Mouse (Mus musculus): ENCODE results near the gene Zc3hc1. TPM values are rescaled to one million over a fixed set of nuclear protein-coding genes. Genes with fewer than 3 reads are reported as not detected.
A peak's percentile ranks its signal among the peaks of the same experiment; 100 is the strongest.
"Not testable (repeated sequence)": the region's sequence is repeated elsewhere in the genome, so short reads cannot be mapped to it uniquely, and the experiment has no call there.

The Zc3hc1 gene
- polyA plus RNA-seq, 1 experiment from 2014 or later = 69.4 TPM

DNA sequence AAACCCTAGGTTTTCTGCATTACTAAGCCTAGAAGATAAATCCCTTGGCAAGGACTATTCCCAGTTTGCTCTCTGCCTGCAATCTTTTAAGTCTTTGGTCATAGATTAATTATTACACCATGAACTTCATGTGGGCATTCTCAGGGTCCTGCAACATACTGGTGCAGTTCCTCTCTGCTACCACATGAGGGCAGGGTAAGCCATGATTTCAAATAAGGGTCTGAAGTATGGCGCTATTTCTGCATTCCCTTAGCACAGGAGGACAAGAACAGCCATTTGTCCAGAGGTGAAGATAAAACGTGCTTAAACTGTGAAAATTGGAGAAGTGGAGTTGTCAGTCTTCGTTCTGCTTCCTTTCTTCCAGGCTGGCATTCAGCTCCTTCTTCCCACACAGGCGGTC is 12.6 kb upstream of the Zc3hc1 start:
- Histone ChIP-seq H3K27ac (0 out of 2 replicates have a peak overlapping the region, but pooled peaks have one; percentile 41), H3K4me1 (peaks cover 25% of the 10 kb centered on the region), H3K4me2 (peak overlapping the region; percentile 58), H3K36me3 (peaks cover 8% of the 10 kb centered on the region), H3K27me3 (no peaks in the 10 kb centered on the region), H3K9ac (peak overlapping the region; percentile 33; the same call in 1 of the 2 replicates), H3K4me3 (replicated peaks) (peak overlapping the region; percentile 31), H3K9me3 (replicated peaks) (no peaks in the 10 kb centered on the region)
- WGBS = 18% methylated on average over 4 of the region's 4 CpGs
- no peak for ATAC-seq (replicated peaks; ENCODE audit: low FRiP score)

DNA sequence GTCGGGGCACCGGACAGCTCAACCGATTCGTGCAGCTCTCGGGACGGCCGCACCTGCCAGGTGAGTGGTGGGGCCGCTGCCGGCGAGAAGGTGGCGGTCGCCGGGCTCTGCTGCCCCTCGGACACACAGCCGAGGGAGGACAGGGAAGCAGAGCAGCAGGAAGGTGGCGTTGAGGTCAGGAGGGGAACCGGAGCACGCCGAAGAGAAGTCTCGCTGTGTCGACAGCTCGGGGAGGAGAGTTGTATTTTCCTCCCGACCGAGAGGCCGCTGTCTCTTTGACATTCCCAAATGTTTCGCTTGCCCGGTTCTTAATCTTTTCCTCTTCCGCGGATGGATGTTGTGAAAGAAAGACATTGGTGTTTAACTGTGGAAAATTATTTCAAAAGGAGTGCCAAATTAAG is 11.3 kb upstream of the Zc3hc1 start:
- Histone ChIP-seq H3K4me3 (replicated peaks) (peak overlapping the region; percentile 83), H3K9ac (peak overlapping the region; percentile 92), H3K9me3 (replicated peaks) (no peaks in the 10 kb centered on the region), H3K4me2 (peak overlapping the region; percentile 59), H3K36me3 (peaks cover 8% of the 10 kb centered on the region), H3K27me3 (no peaks in the 10 kb centered on the region), H3K4me1 (peaks cover 25% of the 10 kb centered on the region), H3K27ac (peak overlapping the region; percentile 96)
- ATAC-seq (replicated peaks; ENCODE audit: low FRiP score) = peak; percentile 37
- under 1% methylated on average over 29 of the region's 29 CpGs for WGBS

DNA sequence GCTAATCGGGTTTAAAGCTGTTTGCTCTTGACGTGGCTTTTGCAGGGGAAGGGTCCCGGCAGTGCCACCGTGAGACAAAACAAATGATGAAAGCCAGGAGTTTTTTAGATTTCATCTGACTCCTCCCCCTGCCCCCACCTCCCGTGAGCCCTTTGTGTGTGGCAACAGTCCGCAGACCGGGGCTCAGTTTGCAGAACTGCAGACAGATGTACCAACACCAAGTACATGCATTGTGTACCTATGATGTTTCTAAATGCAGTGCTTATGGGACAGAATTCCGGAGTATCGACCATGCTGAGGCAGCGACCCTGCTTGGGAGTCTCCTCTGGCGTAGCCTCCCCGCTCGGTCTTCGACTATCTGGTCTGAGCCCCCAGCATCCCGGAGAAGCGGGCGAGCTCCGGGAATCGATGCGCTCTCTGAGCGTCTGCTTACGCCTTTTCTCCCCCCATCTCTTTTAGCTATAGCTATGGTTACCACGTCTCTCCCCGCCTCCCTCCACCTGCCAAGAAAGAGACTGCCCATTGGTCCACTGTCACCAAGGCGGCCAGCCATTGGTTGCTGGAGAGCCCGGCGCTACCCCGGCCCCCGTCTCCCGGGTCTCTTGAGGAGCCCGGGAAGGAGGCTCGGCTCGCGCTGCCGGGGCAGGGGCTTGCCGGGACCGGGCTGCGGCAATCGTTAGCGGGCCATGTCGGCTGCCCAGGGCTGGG is 10.6 kb upstream of the Zc3hc1 start, which contains the start of gene Klhdc10:
Gene Klhdc10, plus strand, starts transcription at position 561 of the 708 bp plus-strand sequence.
- H3K4me1 ChIP-seq = peaks cover 25% of the 10 kb centered on the region
- peaks cover 4% of the 10 kb centered on the region; the same call in 1 of the 2 replicates for H3K36me3 ChIP-seq
- peak within 1 kb of the TSS; percentile 96 for H3K27ac ChIP-seq
- H3K27me3 ChIP-seq = no peaks in the 10 kb centered on the region
- H3K4me2 ChIP-seq = peak within 1 kb of the TSS; percentile 59
- ATAC-seq (replicated peaks; ENCODE audit: low FRiP score) = peak; percentile 100
- no peaks in the 10 kb centered on the region for H3K9me3 ChIP-seq (replicated peaks)
- under 1% methylated on average over 41 of the region's 41 CpGs for WGBS
- peak within 1 kb of the TSS; percentile 92 for H3K9ac ChIP-seq
- H3K4me3 ChIP-seq (replicated peaks) = peak within 1 kb of the TSS; percentile 83

DNA sequence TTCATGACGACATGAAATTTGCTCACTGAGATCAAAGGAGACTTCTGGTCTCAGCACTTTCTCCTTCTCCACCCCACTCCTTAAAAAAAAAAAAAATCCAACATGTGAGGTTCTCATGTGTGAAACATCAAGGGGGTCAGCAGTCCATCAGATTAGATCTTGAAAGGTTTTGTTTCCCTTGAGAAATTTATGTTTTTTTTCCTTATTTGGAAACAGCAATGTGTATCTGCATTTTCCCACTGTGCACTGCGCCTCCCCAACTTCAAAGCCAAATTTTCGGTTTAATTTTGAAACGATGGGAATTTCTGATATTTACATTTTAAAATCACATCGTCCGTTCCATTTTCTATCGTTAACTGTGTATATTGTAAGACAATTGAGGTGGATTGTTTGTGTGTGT is 9.9 kb upstream of the Zc3hc1 start:
- Histone ChIP-seq H3K9me3 (replicated peaks) (no peaks in the 10 kb centered on the region), H3K36me3 (peaks cover 4% of the 10 kb centered on the region; the same call in 1 of the 2 replicates), H3K27ac (peak overlapping the region; percentile 96), H3K4me3 (replicated peaks) (peak overlapping the region; percentile 83), H3K27me3 (no peaks in the 10 kb centered on the region), H3K4me2 (peak overlapping the region; percentile 58), H3K4me1 (peaks cover 25% of the 10 kb centered on the region), H3K9ac (peak overlapping the region; percentile 45)
- ATAC-seq (replicated peaks; ENCODE audit: low FRiP score) = no peak
- 5% methylated on average over 7 of the region's 7 CpGs for whole genome bisulfite sequencing

DNA sequence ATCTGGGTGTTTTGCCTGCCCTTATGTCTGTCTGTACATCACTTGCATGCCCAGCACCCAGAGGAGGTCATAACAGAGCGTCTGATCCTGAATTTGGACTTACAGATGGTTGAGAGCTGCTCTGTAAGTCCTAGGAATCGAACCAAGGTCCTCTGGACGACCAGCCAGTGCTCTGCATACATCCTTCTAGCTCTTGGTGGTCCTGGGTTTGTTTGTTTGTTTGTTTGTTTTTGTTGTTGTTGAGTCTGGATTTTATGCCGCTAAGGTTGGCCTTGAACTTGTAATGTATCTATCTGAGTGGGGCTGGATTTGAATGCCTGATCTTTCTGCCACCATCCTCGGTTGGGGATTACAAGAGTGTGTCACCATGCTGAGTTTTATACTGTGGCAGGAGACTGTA is 9.3 kb upstream of the Zc3hc1 start:
- Histone ChIP-seq H3K27ac (peak overlapping the region; percentile 96), H3K9ac (no peak overlapping the region; the same call in 1 of the 2 replicates), H3K36me3 (peaks cover 4% of the 10 kb centered on the region; the same call in 1 of the 2 replicates), H3K4me3 (replicated peaks) (peak overlapping the region; percentile 83; the same call in 1 of the 2 replicates), H3K27me3 (no peaks in the 10 kb centered on the region), H3K4me2 (no peak overlapping the region), H3K4me1 (peaks cover 25% of the 10 kb centered on the region), H3K9me3 (replicated peaks) (no peaks in the 10 kb centered on the region)
- no peak for ATAC-seq (replicated peaks; ENCODE audit: low FRiP score)
- WGBS = 76% methylated on average over 5 of the region's 5 CpGs

DNA sequence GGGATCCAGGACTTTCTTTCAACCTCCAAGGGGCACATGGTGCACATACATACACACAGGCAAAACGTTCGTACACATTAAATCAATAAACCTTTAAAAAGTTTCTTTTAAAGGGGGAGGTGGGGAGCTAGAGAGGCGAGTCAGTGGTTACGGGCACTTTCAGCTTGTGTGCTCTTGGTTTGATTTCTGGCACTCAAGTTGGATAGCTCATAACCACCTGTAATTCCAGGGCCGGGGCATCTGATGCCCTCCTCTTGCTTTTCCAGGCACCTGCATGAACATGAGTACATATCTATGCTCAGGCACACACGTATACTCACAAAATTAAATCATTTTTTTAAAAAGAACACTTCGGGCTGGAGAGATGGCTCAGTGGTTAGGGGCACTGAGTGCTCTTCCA is 1.2 kb upstream of the Zc3hc1 start:
- no peak overlapping the region for H3K4me2 ChIP-seq
- peaks cover 7% of the 10 kb centered on the region; the same call in 1 of the 2 replicates for H3K4me1 ChIP-seq
- H3K4me3 ChIP-seq (replicated peaks) = no peak overlapping the region
- H3K36me3 ChIP-seq = peaks cover 6% of the 10 kb centered on the region
- no peak overlapping the region for H3K27ac ChIP-seq
- H3K9ac ChIP-seq = no peak overlapping the region
- WGBS = 92% methylated on average over 7 of the region's 7 CpGs
- no peak for ATAC-seq (replicated peaks; ENCODE audit: low FRiP score)
- no peaks in the 10 kb centered on the region for H3K27me3 ChIP-seq
- no peaks in the 10 kb centered on the region for H3K9me3 ChIP-seq (replicated peaks)

DNA sequence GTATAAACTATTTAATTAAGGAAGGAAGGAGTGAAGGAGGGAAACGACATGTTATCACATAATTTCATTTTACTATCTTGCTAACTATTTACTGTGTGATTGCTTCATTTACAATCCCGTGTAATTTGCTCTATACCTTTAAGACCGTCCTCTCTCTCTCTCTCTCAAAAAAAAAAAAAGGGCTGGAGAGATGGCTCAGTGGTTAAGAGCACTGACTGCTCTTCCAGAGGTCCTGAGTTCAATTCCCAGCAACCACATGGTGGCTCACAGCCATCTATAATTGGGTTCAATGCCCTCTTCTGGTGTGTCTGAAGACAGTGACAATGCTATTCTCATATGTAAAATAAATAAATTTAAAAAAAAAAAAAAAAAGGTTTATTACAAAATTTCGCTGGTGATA is 557 bp downstream of the Zc3hc1 start:
- Histone ChIP-seq H3K4me3 (replicated peaks) (peak overlapping the region; percentile 81), H3K4me2 (peak overlapping the region; percentile 56), H3K36me3 (peaks cover 23% of the 10 kb centered on the region), H3K9ac (peak overlapping the region; percentile 65; the same call in 1 of the 2 replicates)
- not testable (repeated sequence) for H3K27me3 ChIP-seq; H3K4me1 ChIP-seq; ATAC-seq (replicated peaks; ENCODE audit: low FRiP score); H3K27ac ChIP-seq; H3K9me3 ChIP-seq (replicated peaks)
- 21% methylated on average over 4 of the region's 4 CpGs for WGBS

DNA sequence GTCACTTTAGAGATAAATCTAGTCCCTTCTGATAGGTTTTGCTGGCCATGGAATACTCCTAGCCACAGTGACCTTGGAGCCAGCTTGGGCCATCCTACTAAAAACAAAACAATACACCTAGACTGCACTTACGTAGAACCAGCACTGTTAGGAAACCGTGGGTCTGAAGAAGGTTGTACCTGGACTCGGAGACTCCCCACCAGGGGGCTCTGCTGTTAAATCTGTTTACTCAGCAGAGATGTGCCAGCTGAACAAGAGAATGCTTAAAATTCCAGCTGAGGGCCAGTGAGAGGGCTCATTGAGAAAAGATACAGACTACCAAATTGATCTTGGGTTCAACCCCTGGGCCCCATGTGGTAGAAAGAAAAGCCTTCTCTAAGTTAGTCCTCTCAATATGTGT is 9.7 kb downstream of the Zc3hc1 start:
- Histone ChIP-seq H3K4me3 (replicated peaks) (no peak overlapping the region), H3K27ac (no peak overlapping the region), H3K4me2 (no peak overlapping the region), H3K27me3 (no peaks in the 10 kb centered on the region), H3K36me3 (peaks cover 94% of the 10 kb centered on the region), H3K9ac (no peak overlapping the region), H3K9me3 (replicated peaks) (no peaks in the 10 kb centered on the region), H3K4me1 (no peaks in the 10 kb centered on the region)
- no peak for ATAC-seq (replicated peaks; ENCODE audit: low FRiP score)
- WGBS = 66% methylated on average over 3 of the region's 3 CpGs

DNA sequence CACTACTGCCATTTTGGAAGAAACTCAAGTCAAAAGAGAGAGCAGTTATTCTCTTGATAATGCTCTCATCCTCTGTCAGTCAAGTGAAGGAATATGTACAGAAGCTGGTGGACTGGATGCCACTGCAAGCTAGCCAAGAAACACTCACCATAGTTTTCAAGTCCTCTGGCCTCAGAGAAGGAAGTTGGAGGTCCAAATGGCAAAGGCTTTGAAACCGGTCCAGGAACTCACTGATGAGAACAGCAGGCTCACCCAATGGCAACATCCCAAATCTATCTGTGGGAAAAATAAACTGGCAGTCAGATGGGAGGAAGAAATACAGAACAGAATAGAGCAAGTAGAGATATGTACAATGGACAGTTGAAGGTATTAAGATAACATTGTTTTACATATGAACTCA is 15.0 kb downstream of the Zc3hc1 start:
- 79% methylated on average over 1 of the region's 1 CpGs for WGBS

DNA sequence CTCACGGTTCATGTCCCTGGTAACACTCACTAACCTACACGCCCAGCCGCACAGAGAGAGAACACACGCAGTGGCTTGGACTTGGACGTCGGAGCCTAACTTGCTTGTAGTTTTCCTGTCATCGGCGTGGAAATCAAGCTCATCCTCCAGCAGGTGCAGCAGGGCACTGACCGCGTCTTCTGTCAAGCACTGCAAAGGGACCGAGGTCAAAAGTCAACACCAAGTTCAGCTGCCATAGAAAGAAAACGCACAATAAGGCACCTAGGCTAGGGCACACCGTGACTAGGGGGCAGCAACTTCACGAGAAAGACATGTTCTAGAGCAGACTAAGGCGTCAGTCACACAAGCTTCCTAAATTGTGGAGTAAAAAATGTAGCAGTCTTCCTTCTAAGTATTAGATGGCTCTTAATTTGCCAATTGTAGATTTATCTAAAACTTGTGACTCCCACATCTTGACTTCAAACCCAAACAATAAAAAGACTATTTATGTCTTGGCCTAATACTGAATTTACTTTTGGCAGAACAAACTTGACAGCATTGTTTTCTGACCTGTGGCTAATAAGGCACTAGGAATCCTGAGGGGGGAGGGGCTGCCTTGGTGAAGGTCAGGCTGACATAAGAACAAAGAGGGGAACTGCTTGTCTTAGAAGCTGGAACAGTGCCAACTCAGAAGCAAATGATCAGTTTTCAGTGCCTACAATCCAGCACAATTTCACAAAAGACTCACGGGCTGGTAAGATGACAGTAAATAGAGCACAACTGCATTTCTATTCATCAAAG is 15.9 kb downstream of the Zc3hc1 start:
- no peak overlapping the region for H3K4me2 ChIP-seq
- H3K4me3 ChIP-seq (replicated peaks) = no peak overlapping the region
- no peaks in the 10 kb centered on the region for H3K9me3 ChIP-seq (replicated peaks)
- H3K36me3 ChIP-seq = peaks cover 96% of the 10 kb centered on the region
- H3K9ac ChIP-seq = no peak overlapping the region
- 0 out of 2 replicates have a peak, but pooled peaks cover 3% of the 10 kb centered on the region for H3K4me1 ChIP-seq
- H3K27ac ChIP-seq = peak overlapping the region; percentile 48
- WGBS = 81% methylated on average over 16 of the region's 16 CpGs
- H3K27me3 ChIP-seq = no peaks in the 10 kb centered on the region
- ATAC-seq (replicated peaks; ENCODE audit: low FRiP score) = no peak

More for the DNA sequence above, 15.0 kb downstream of the Zc3hc1 start:
- Histone ChIP-seq H3K36me3 (peaks cover 96% of the 10 kb centered on the region), H3K9me3 (replicated peaks) (no peaks in the 10 kb centered on the region), H3K4me2 (no peak overlapping the region), H3K4me1 (0 out of 2 replicates have a peak, but pooled peaks cover 3% of the 10 kb centered on the region), H3K9ac (no peak overlapping the region), H3K27me3 (no peaks in the 10 kb centered on the region), H3K27ac (0 out of 2 replicates have a peak overlapping the region, but pooled peaks have one; percentile 14), H3K4me3 (replicated peaks) (no peak overlapping the region)
- no peak for ATAC-seq (replicated peaks; ENCODE audit: low FRiP score)

DNA sequence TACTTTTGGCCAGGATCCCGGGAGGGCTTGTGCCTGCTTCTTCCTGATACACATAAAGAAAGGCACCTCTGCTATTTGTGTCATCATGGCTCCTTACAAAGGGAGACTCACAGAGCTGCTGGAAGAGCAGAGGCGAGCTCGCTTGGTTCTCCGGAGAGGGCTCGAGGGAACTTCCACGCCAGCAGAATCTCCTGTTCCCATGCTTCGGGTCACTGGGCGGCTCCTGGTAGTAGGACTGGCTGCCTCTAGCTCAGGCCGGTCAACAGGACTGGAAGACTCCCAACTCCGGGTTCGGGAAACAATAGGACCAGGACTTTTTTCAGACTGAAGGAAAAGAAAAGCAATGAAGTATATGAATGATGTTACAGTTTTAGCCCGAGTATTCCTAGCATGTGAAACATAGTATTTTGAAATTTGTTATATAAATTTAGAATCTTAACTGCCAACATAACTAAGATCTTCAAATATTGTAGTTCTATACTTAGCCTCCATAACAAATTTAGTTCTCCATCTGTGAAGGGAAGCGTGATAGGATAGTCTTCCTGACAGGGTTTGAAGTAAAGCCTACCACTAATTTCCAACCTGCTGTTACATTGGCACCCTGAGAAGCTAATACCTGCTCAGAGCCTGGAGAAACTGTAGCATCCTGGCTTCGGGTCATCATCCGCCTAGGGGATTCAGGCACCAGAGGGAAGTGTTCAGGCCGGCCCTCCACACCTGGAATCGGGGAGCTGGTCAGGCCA is 18.0 kb downstream of the Zc3hc1 start:
- no peak overlapping the region for H3K4me2 ChIP-seq
- H3K4me1 ChIP-seq = 0 out of 2 replicates have a peak, but pooled peaks cover 3% of the 10 kb centered on the region
- H3K9me3 ChIP-seq (replicated peaks) = no peaks in the 10 kb centered on the region
- H3K27ac ChIP-seq = no peak overlapping the region
- ATAC-seq (replicated peaks; ENCODE audit: low FRiP score) = no peak
- no peaks in the 10 kb centered on the region for H3K27me3 ChIP-seq
- H3K36me3 ChIP-seq = peaks cover 98% of the 10 kb centered on the region
- 92% methylated on average over 17 of the region's 17 CpGs for WGBS
- no peak overlapping the region for H3K4me3 ChIP-seq (replicated peaks)
- H3K9ac ChIP-seq = no peak overlapping the region
